Mouse (Mus musculus) retina, postnatal 7 days (tissue): ENCODE measurements around the gene Acat2.
"Not testable (repeated sequence)": the region's sequence is repeated elsewhere in the genome, so short reads cannot be mapped to it uniquely, and the experiment has no call there.

Experiments
- DNase-seq: peaks from one replicate; pipeline ENCODE4 v3.0.0-alpha.2; 2012; ENCODE audit warnings: low read depth, low spot score

Acat2 gene

DNA sequence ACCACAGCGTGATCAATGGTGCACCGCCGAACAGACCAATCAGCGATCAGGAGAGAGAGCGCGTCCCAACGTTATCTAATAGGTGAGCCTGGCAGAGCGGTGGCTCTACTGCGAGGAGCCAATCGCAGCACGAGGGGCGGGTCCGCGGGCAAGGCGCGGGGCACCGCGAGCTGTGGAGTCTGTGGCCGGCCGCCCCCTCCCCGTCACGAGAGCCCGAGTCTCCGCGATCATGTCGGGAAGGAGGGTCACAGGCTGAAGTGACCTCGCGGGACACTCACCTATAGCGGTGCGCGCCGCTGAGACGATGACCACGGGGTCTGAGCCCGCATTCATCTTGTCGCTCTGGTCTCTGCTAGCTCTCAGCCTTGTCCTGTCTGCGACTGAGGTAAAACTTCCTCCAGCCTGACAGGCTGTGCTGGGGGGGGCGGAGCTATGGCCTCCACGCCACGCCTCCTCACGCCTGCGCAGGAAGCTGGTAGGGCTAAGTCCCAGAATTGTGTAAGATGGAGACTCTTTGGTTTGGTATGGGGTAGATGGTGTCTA, at the start of gene Acat2:
TSS of gene Acat2 (minus strand) at position 417 of the 543 bp plus-strand sequence.
- peak; percentile 86 for DNase-seq

DNA sequence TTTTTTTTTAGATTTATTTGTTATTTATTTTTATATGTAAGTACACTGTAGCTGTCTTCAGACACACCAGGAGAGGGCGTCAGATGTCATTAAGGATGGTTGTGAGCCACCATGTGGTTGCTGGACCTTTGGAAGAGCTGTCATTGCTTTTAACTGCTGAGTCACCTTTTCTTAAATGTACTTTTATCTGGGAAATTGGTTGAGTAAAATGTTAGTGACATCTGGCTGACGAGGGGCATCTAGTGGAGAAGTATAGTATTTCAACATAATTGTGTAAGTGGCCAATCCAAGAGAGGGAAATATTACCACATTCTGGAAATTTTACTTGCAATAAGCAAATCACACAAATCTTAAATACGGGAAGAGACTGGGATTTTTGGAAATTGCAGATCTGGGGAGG, 49.3 kb upstream of the Acat2 start:
- no peak for DNase-seq

DNA sequence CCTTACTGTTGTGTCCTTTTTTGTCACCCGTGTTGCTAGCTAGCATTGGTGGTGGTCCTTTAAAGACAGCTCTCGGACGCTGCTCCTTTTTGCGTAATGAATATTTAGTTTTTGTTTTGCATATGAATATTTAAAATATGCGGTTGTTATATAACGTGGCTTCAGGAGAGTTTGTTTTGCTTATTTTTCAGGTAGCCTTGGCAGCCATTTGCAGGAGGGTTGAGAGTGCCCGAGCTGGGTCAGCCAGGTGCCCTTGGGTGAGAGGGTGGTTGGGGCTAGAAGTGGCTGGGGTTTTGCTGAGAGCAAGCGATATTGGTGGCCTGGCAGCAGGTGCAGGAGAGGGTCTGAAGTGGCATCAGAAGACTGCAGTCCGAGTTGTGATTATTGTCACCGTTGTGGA, 48.0 kb upstream of the Acat2 start:
- no peak for DNase-seq

DNA sequence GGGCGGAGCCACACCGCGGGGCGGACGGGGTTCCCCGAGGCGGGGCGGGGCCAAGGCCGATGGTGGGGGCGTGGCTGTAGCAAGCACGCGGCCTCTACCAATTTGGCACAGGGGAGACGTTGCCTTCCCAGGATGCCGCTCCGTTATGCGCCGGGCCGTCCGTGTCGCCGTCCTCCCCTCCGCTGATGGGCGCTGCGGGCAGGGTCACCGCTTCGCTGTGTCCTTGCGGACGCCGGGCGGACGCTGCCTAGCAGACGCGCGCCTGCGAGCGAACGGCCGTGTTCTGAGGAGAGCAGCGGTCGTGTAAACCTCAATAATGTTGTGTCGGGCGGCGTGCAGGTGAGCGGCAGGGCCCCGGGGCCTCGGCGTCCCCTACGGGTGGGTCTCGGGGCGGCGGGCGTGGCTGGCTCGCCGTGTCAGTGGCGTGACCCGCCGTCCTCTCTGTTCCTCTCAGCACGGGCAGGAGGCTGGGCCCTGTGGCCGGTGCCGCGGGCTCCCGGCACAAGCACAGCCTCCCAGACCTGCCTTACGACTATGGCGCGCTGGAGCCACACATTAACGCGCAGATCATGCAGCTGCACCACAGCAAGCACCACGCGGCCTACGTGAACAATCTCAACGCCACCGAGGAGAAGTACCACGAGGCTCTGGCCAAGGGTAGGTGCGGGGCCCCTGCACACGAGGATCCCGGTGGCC, 47.3 kb upstream of the Acat2 start:
- DNase-seq = peak; percentile 94

DNA sequence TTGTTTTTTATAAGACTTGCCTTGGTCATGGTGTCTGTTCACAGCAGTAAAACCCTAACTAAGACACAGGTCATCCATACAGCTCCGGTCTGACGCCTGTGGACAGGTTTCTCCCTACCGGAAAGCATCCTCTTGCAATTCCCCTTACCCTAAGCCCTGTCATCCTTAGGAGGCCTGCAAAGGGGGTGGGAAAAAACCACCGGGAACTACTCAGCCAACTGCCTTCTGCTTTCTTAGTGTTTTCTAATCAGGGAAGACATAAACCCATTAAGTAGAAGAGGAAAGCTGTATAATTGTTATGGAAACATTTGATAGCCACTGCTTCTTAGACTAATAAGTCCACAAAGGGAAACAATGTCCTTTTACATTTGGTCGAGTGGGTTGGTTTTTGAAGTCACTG, 46.4 kb upstream of the Acat2 start:
- no peak for DNase-seq

DNA sequence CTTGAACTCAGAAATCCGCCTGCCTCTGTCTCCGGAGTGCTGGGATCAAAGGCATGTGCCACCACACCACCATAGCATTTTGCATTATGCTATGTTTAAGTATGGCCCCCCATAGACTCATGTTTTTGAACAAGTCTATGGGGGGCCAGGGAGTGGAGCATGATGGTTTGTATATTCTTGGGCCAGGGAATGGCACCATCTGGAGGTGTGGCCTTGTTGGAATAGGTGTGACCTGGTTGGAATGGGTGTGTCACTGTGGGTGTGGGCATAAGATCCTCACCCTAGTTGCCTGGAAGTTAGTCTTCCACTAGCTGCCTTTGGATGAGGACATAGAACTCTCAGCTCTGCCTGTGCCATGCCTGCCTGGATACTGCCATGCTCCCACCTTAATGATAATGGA, 46.0 kb upstream of the Acat2 start, which contains the start of gene Sod2:
TSS of gene Sod2 (plus strand) at position 301 of the 400 bp plus-strand sequence.
- DNase-seq = not testable (repeated sequence)

DNA sequence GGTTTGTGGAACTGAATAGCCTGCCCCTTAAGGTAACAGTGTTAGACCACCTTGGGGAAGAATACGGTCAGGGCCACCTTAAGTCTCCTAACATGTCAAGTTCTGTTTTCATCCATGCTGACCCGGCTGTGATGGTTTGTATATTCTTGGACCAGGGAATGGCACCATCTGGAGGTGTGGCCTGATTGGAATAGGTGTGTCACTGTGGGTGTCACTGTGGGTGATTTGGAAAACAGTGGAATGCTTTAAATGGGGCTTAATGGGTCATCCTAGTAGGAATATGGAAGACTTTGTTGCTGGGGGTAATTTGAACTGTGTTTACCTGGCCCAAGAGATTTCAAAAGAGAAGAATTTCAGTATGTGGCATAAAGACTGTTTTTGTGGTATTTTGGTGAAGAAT, 43.9 kb upstream of the Acat2 start:
- DNase-seq = not testable (repeated sequence)

DNA sequence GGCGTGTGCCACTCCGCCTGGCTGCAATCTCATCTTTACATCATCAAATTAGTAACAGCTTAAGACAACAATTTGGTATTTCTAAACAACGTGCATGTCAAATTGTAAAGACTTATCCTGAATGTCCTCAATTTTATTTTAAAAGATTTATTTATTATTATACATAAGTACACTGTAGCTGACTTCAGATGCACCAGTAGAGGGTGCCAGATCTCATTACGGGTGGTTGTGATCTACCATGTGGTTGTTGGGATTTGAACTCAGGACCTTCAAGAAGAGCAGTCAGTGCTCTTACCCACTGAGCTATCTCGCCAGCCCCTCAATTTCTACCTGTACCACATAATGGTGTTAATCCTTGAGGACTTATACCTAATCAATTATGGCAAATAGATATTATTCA, 41.7 kb upstream of the Acat2 start:
- not testable (repeated sequence) for DNase-seq

DNA sequence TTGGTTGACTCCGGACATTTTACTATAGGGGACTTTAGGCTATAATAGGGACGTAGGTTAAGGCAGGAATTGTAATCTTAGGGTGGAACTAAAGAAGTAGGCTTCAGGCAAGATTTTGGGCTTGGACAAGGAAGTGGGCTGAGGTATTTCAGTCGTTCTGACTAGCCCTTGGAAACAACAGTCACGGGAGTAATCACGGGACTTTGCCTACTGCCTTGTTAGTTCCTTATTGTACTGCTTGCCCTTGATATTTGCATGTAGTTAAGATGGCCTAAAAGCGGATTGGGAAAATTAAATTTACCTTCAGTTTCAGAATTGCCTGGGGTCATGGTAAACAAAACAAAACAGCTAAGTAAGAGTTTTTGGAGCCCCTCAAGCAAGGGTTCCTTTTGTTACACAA, 38.5 kb upstream of the Acat2 start:
- DNase-seq = no peak

DNA sequence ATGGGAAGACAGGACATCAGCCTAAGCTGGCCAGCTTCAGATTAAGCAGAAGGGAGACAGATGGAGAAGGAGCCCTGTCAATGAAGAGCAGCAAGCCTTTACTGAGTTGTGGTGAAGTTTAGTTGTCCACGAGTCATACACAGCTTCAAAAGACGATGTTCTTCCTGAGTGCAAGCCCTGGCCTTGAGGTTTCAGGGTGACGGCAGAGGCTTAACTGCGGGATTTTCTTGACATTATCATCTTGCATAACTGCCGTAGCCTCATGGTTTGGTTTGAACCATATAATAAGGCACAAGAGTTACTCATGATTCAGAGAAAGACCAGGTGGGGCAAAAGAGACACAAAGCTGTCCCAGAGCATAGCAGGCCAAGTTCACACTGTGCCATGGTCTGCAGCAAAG, 37.3 kb upstream of the Acat2 start:
- DNase-seq = no peak

DNA sequence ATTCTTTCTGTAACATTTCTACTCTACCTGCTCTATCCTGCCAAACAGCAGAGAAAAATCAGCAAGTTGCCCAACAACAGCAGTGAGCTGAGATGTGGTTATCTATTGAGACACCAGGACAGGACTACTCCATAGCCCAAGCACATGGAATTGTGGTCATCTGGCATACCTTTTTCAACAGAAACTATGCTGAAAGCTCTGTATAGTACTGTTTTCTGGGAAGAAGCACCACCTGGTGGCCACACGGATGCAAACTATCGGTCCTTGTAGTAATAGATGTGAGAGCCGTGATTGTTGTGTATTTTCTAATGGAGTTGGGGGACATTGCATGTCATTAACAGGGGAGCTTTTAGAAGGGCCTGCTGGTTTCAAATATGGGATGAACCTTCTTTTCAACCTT, 35.8 kb upstream of the Acat2 start:
- no peak for DNase-seq

DNA sequence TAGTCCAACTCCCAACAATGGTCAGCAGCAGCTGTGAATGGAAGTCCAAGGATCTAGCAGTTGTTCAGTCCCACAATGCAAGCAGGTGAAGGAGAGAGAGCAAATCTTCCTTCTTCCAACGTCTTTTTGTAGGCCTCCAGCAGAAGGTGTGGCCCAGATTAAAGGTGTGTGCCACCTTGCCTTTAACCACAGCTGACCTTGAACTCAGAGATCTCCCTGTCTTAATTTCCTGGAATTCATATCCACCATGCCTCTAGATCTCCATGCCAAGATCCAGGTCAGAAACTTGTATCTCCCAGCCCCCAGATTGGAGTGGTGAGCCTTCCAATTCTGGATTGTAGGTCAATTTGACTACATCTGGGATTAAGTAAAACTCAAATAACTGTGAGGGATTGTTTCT, 33.5 kb upstream of the Acat2 start, which contains the start of gene Wtap:
TSS of gene Wtap (minus strand) at position 101 of the 400 bp plus-strand sequence.
- no peak for DNase-seq

DNA sequence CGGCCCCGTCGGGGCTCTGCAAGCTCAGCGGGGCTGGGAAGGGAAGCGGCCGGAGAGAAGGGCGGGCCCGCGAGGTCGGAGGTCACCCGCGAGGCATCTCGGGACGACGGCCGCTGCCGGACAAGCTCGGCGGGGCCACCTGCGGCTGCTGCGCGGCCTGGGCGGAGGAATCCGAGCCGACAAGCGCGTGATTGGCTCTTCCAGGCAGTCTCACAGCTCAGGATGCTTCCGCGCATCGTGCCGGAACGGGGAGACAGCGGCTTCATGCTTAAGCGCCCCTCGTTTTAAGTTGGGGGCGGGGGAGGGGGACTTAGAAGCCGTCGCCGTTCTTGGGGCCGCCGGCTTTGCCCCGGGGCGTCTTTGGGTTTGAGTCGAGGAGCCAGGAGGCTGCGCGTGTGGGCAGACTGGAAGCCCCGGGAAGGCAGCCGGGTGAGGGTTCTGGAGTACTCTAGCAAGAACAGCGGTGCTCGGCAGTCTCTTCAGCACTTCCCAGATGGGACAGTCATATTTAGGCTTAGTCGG, 32.0 kb upstream of the Acat2 start:
- peak; percentile 92 for DNase-seq

DNA sequence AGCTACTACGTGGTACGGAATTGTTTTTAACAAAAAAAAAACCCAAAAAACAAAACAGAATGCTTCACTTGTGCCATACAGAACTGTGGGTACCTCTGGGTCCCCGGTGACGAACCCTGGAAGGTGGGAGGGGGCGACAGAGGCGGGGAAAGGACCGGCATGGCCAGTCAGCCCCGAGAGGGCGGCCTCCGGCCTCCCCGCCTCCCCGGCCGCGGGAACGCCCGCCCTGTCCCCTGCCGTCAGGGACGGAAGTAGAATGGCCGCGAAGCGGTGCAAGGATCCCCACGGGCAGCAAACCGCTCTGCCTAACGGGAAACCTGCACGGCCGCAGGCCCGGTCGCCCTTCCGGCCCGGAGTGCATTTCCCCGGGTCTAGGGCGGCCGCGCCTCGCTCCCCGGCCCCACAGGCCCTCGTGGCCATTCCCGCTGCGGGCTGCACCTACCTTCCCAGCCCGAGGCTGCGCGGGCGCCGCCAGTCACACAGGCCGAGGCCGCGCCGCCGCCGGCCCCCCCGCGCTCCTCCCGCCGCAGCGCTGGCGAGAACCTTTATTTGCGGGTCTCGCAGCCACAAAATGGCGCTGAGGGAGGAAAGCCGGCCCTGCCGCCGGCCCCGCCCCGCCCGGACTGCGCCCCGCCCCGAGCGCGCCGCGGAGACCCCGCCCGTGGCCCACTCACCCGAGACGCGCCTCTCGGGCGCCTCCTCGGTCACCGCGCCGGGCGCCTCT, 31.2 kb upstream of the Acat2 start:
- DNase-seq = peak; percentile 74

DNA sequence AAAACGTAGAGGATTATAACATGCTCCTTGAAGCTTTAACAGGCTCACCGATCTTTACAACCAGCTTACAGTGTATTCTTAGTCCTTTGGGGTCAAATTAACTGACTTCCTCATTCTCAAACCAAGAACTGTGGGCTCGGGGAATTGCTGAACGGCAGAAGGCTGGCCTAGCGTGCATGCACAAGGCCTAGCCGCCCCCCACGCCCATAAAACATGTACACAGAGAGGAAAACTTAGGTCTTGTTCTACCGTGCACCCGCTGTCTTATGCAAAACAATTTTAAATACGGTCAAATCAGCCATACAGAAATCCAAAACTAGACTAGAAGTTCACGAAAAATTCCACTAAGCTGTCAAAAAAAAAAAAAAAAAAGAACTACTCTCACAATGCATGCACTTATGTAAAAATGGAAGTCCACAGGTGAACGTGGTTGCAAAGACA, 30.7 kb upstream of the Acat2 start:
- DNase-seq = no peak

DNA sequence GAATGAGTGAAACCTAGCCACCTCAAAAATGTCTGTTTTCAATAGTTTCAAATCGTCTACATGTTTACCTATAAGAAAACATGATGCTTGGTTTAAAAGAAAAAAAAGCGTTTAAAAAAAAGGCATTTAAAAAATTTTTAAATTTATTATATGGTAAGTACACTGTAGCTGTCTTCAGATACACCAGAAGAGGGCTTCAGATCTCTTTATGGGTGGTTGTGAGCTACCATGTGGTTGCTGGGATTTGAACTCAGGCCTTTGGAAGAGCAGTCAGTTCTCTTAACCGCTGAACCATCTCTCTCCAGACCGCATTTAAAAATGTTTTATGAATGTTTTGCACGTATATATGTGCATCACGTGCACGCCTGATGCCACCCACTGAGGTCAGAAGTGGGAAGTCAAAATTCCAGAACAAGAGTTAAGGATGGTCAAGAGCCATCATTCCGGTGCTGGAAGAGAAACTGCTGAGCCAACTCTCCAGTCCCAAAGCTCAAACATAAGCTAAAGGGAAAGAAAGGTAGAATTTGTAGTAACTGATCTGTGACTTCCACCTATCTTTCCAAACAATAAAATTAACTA, 30.1 kb upstream of the Acat2 start:
- no peak for DNase-seq

DNA sequence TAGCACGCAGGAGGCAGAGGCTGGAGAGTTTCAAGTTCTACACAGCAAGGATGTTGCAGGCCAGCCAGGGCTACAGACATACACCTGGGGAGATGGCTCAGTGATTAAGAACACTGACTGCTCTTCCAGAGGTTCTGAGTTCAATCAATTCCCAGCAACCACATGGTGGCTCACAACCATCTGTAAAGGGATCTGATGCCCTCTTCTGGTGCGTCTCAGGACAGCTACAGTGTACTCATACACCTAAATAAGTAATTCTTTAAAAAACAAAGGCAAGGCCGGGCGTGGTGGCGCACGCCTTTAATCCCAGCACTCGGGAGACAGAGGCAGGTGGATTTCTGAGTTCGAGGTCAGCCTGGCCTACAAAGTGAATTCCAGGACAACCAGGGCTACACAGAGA, 27.5 kb upstream of the Acat2 start:
- not testable (repeated sequence) for DNase-seq

DNA sequence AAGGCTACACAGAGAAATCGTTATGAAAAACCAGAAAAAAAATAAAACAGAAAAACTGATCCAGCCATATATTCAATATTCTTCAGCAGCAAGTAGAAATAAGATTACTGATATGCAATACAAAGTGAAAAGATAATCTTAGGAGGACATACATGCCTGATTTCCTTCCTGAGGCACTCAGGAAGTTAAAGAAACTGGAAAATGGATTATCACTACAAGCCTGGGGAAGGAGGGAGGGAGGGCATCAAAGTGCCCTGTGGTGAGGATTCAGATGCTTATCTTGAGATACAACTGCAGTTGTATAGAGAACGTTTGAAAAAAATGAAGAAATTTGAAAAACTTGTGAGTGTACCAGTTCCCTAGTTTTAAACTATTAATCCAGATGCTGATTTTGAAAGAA, 23.4 kb upstream of the Acat2 start:
- no peak for DNase-seq

DNA sequence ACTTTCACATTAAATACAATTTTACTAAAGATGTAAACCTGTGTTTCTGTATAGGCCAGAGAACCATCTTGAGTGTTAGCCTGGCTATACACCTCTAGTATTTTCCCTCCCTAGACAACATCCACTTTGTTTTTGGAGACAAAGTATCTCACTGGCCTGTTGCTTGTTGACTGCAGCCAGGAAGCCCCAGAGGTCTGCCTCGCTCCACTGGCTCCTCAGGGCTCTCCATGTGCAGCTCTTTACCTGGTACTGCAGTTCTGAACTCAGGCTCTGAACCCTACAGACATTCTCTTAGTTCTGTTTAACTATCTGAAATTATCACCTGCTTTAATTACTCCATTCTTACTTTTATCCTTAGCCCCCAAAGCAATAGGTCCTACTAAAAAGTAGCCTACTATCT, 18.0 kb upstream of the Acat2 start:
- no peak for DNase-seq

DNA sequence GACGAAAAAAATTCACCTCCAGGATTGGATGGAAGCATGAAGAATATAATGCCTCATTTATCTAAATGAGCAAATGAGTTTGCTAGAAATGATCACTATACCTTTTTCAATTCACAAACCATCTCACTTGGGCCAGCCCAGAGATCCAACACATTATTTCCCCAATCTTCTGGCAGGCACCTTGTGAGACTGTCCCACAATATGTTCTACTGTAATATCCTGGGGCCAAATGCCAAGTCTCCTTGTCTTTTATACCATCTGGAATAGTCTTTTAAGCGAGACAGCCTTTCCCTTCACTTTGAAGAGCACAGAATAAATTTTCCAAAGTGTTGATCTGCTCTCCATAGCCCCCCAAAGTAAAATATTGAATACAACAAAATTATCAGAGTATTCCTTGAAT, 13.3 kb upstream of the Acat2 start:
- DNase-seq = no peak

DNA sequence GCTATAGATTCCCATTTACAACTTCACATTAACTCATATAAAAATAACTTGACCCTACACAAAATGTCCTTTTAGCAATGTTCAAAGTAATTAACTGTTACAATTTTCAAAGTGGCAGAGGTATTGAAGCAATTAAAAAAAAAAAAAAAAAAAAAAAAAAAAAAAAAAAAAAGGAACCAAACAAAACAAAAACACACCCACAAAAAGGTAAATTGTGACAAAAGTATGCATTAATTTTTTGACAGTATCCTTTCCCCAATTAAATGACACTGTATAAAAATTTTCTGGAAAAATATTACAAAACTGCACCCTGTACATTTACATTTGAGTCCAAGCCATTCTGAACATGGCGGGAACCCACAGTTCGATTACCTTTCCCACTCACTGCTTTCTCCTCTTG, 6.6 kb upstream of the Acat2 start:
- no peak for DNase-seq

DNA sequence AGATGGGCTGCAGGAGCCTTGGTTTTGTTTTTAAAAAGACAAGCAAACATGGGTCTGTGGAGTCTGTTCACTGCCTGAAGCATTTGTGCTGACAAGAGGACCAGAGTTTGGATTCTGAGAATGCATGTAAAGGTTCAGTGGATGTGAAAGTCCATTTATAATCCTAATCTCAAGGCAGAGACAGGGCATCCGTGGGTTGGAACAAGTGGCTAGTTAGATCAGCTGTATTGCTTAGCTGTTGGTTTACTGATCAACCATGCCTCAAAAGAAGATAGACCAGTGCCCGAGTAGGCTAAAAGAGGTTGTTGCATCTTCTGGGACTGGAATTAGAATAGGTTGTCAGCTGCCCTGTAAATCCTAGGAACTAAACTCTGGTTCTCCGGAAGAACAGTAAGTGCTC, 2.9 kb upstream of the Acat2 start:
- DNase-seq = no peak
